1 mouse cellular context compared by ENCODE assay signal in genomic region chr15:82160731-82161640, GRCm38 (mm10).
A peak's percentile ranks its signal among the peaks of the same experiment; 100 is the strongest.
TF ChIP-seq lines count a peak whose summit lies in the region.

No protein-coding gene starts in this region.

TF ChIP-seq in CH12.LX, 34 proteins besides CTCF, POLR2A, EP300 and RAD21 (continued from another document):
- TF ChIP-seq MAX (IDR thresholded peaks at IDR 0.05; ENCODE audit: low read length) (peak; percentile 47; the same call in 1 of the 2 replicates), MEF2A (IDR thresholded peaks at IDR 0.05; ENCODE audit: borderline replicate concordance, low read depth, low read length) (peak; percentile 60), ELF1 (IDR thresholded peaks at IDR 0.05; ENCODE audit: low read depth, low read length) (0 out of 2 replicates have a peak, but pooled peaks have one; percentile 8), BHLHE40 (IDR thresholded peaks at IDR 0.05; ENCODE audit: low read depth, low read length) (peak; percentile 59), MAFK (IDR thresholded peaks at IDR 0.05; ENCODE audit: insufficient replicate concordance, low read length) (0 out of 2 replicates have a peak, but pooled peaks have one; percentile 15), HCFC1 (IDR thresholded peaks at IDR 0.05; ENCODE audit: low read depth, low read length) (peak; percentile 38; the same call in 1 of the 2 replicates), SMC3 (IDR thresholded peaks at IDR 0.05; ENCODE audit: low read depth, low read length) (no peak), JUND (conservative IDR thresholded peaks at IDR 0.05; ENCODE audit: low read depth, low read length) (peak; percentile 59), RCOR1 (conservative IDR thresholded peaks at IDR 0.05; ENCODE audit: low read depth, low read length) (no peak; the same call in 1 of the 2 replicates)
